Mouse (Mus musculus): ENCODE measurements around the gene Cpsf7.
"Not testable (repeated sequence)": the region's sequence is repeated elsewhere in the genome, so short reads cannot be mapped to it uniquely, and the experiment has no call there.

Gene Cpsf7

GRCm38 (mm10) chr19:10525106-10525901 is at the start of gene Cpsf7:
Gene Cpsf7, plus strand, starts transcription at chr19:10525266.
- DNase-seq = peak; percentile 96 to 97

DNA sequence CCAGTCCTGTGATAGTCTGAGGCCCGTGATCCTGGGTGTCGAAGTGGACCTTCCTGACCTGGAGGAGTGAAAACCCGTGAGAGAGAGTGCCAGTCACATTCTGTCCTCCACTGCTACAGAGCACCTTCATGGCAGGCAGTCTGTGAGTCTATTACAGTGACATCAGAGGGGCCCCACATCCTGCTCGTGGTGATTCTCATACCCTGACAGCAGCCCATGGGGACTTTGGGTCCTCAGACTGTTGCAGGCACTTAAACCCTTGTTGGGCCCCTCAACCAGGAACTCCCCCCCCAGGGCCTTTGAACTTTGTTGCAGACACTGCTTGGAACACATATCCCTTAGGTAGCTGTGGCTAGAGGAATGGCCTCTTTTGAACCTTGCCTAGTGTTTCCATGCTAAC is 45.5 kb upstream of the Cpsf7 start:
- DNase-seq = no peak

DNA sequence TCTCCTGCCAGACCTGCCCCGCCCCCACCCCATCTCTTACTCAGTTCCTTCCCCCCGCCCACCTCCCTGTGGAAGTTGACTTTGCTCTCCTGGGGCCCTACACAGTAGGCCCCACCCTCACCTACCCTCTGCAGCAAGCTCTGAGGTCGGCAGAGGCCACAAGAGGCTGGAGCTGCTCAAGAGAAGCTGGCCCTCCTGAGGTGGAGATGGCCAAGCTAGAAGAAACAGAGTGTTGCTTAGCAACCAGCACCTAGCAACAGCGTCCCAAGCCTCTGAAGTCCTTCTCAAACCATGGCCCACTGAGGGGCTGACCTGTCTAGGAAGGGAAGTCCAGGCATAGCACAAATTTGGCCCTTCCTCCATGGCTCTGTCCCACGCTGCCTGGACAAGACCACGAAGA is 42.4 kb upstream of the Cpsf7 start, which contains the start of gene Ppp1r32:
Gene Ppp1r32 (minus strand): TSS at position 226 of the 400 bp plus-strand sequence.
- peak; percentile 53 to 59 for DNase-seq

- DNase-seq = peak; percentile 72 to 73
These were observed 38.8 kb upstream of the Cpsf7 start for GRCm38 (mm10) chr19:10486264-10486738.

- DNase-seq = no peak
These were observed 29.4 kb upstream of the Cpsf7 start for GRCm38 (mm10) chr19:10495670-10496069.

- no peak for DNase-seq
These were observed 28.1 kb upstream of the Cpsf7 start for GRCm38 (mm10) chr19:10496976-10497375.

DNA sequence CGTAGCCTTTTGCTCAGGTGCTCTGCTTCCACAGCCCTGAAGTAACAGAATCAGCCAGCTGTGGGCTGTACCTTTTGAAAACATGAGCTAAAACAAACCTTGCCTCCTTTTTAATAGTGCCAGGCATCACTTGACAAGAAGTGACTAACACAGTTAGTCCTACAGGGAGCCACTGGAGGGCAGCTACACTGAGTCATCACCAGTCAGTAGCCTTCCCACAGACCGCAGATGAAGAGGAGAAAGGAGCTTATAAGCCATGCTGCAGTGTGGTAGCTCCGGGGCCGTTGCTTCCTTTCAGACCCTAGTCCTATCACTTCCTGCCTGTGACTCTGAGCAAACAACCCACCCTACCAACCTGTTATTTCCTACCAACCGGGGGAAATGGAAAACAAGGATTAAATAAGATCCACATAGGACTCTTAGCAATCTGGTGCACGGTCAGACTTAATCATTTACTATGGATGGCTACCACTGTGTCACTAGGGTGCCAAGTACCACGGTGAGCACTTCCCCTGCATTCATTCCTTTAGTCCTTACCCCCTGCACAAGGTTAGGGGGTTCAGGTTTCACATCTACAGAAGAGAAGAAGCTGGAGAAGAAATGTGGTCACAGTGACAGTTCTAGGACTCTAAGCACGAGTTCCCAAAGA is 27.4 kb upstream of the Cpsf7 start:
- DNase-seq = no peak

- DNase-seq = no peak
These were observed 24.5 kb upstream of the Cpsf7 start for GRCm38 (mm10) chr19:10500581-10500980.

GRCm38 (mm10) chr19:10502571-10502970 is 22.5 kb upstream of the Cpsf7 start:
- DNase-seq = peak; percentile 72 to 84

DNA sequence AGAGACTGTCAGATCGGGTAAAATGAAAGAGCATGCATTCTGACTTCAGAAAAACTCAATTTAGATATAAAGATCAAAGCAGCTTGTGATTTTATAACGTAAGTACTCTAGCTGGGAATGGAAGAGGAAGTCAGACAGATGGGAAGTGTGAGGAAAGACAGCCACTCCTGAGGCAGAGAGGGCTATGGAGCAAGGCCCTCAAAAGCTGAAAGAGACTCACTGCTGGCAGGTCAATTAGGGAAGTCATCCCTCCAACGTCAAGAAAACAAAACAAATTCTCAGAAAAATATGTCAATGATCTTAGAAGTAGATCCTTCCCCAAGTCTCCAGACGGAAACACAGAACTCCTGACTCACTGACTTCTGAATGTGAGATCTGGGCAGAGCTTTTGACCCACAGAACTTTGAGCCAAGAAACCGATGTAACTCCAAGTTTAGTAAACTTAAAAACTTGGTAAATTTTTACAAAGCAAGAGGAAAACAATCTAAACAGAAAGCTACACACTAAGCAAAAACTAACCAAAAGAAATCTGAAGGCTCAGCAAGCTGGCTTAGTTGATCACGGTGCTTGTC is 14.2 kb upstream of the Cpsf7 start:
- DNase-seq = no peak

DNA sequence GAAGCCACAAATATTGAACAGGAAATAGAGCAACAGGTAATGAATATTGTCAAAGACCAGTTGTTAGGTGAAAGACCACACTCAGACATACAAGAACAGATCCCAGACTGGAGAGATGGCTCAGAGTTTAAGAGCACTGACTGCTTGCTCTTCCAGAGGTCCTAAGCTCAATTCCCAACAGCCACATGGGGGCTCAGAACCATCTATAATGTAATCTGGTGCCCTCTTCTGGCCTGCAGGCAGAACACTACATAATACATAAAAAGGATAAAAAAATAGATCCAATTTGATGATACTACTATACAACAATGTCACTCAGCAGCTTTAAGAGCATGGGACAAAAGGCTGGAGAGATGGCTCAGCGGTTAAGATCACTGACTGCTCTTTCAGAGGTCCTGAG is 4.7 kb upstream of the Cpsf7 start:
- peak; percentile 34 to 39 for DNase-seq

GRCm38 (mm10) chr19:10521926-10522325 is 3.1 kb upstream of the Cpsf7 start:
- no peak for DNase-seq

- DNase-seq = no peak
These were observed 1.5 kb upstream of the Cpsf7 start for GRCm38 (mm10) chr19:10523483-10524080.

- DNase-seq = no peak
These were observed 321 bp upstream of the Cpsf7 start for GRCm38 (mm10) chr19:10524784-10525105.

GRCm38 (mm10) chr19:10525910-10526309 is 844 bp downstream of the Cpsf7 start, which contains the start of gene Sdhaf2:
Gene Sdhaf2, minus strand, starts transcription at chr19:10526142.
- peak; percentile 69 to 82 for DNase-seq

- DNase-seq = no peak
These were observed 5.0 kb downstream of the Cpsf7 start for GRCm38 (mm10) chr19:10530082-10530481.

DNA sequence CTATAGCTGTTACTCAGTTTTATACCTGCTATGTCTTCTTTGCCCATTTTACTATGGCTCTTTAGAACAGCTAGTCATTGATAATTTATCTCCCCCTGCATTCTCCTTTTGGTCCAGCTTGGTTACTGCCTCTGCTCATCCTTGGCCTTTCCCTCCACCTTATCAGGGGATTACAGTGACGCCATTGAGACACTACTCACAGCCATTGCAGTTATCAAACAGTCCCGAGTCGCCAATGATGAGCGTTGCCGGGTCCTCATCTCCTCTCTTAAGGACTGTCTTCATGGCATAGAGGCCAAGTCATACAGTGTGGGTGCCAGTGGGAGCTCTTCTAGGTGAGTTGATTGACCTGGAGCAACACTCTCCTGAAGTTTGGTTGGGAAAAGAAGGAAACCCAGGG is 14.4 kb downstream of the Cpsf7 start:
- DNase-seq = no peak

GRCm38 (mm10) chr19:10555624-10556510 is 30.8 kb downstream of the Cpsf7 start, which contains the start of gene Tmem216:
Gene Tmem216, minus strand, starts transcription at chr19:10556238.
- DNase-seq = peak; percentile 88 to 92

DNA sequence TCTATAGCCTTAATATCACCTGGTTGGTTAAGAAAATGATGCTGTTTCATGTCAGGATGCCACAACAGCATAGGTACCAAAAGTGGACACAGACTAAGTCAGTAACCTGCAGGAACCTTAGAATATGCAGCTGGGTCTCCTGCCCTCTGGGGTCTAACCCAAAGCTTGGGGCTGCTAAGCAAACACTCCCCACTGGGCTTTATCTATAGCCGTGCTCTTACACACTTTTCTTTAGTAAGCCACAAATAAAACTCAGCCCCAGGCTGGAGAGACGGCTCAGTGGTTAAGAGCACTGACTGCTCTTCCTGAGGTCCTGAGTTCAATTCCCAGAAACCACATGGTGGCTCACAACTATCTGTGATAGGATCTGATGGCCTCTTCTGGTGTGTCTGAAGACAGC is 31.9 kb downstream of the Cpsf7 start:
- no peak for DNase-seq

- no peak for DNase-seq
These were observed 32.4 kb downstream of the Cpsf7 start for GRCm38 (mm10) chr19:10557430-10557829.

DNA sequence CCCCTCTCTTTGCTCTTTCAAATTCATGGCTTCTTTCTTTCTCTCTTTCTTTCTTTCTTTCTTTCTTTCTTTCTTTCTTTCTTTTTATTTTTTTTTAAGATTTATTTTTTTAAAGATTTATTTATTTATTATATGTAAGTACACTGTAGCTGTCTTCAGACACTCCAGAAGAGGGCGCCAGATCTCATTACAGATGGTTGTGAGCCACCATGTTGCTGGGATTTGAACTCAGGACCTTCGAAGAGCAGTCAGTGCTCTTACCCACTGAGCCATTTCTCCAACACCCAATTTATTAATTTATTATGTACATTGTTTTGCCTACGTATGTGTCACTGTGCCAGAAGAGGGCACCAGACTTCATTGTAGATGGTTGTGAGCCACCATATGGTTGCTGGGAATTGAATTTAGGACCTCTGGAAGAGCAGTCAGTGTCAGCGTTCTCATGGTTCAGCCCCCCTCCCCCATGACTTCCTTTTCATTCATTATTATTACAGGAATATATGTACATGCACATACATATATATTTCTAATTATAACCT is 32.8 kb downstream of the Cpsf7 start:
- DNase-seq = not testable (repeated sequence)

GRCm38 (mm10) chr19:10560108-10560507 is 35.0 kb downstream of the Cpsf7 start:
- DNase-seq = no peak
